Mouse (Mus musculus): ENCODE measurements around the gene Ubac1.

DNA sequence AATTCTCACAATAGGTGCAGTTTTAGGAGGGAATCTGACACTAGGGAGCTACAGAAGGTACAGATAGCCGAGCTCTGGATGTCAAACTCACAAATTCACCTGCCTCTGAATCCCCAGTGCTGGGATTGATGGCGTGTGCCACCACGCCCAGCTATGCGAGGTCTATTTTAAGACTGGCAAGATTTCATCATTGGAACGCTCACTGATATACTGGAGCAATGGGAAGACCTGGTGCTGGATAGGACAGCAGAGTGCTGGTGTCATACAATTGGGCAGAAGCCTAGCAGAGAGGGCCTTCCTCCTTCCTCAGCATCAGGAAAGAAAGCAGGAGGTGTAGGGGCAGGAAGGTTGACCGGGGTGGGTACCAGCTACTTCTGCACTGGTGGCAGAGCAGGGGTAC lies 33.7 kb downstream of the Ubac1 start:
- no peak for TF ChIP-seq EP300 (IDR thresholded peaks at IDR 0.05)
- no peak for TF ChIP-seq CTCF (IDR thresholded peaks at IDR 0.05)
